Mouse (Mus musculus): ENCODE measurements around the gene Tfb2m. TPM values are rescaled to one million over a fixed set of nuclear protein-coding genes. Genes with fewer than 3 reads are reported as not detected.

Gene Tfb2m
- polyA plus RNA-seq, 1 experiment = 30.4 TPM

DNA sequence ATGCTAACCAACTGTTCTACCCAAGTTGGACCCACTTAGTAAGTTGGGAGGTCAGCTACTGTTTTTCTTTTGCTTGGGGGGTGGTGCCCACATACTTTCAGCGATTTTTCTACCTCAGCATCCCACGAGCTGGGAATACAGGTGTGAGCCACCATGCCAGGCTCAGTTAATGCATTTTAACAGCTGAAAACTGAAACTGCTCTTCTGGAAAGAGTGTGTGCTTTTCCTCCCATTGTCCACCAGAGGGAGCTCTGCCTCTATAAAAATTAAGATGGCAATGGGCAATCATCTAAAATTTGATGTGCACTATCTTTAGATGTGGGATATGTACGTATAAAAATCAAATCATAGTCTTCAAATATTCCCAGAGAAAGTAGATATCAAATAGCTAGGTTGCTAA, 43.5 kb downstream of the Tfb2m start:
- no peak for DNase-seq (ENCODE audit: low spot score)

GRCm38 (mm10) chr1:179499257-179499656, 46.8 kb downstream of the Tfb2m start:
- DNase-seq (ENCODE audit: low spot score) = no peak

DNA sequence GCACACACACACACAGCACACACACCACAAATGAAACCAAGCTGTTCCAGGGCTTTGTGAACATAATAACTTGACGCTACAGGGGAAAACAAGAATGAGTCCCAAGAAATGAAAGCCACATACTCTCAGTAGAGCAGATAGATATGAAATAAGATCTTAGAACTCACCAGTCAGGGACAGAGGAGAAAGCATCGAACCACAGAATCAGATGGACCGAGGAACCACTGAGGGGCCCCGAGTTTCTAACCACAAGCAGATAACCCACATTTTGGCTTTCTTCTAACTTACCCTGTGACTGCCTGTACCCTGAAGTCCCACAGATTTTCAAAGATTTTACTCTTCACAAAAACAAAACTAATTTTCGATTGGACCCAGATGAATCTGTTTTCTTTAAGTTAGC, 53.2 kb downstream of the Tfb2m start:
- DNase-seq (ENCODE audit: low spot score) = no peak

DNA sequence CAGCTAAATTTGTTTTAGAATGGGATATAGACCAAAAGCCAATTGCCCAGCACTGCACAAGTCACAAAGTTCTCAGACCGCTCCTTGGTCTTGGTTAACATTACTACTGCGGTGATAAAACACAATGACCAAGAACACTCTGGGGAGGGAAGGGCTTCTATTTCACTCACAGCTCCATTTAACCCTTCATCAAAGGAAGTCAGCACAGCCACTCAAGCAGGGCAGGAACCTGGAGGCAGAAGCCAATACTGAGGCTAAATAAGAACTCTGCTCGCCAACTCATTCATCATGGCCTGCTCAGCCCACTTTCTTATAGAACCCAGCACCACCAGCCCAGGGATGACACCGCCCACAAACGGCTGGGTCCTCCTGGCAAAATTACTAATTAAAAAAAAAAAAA, 57.5 kb downstream of the Tfb2m start:
- no peak for DNase-seq (ENCODE audit: low spot score)

DNA sequence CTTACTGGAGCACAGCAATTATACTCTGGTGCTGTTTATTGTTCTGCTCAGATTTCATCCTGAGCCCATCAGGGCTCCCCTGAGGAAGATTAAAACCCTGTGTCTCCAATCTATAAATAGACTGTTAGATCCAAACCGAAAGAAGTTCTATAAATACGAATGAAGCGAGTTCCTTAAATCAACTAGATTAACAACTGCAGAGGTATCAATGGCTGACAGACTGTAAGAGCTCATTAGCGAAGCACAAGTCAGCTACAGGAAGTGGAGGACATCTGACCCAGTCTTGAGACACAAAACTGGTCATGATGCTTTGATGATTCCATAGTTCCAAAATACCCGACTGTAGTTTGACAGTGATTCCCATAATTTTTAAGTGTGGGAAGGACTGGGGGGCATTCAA, 58.1 kb downstream of the Tfb2m start:
- DNase-seq (ENCODE audit: low spot score) = no peak

DNA sequence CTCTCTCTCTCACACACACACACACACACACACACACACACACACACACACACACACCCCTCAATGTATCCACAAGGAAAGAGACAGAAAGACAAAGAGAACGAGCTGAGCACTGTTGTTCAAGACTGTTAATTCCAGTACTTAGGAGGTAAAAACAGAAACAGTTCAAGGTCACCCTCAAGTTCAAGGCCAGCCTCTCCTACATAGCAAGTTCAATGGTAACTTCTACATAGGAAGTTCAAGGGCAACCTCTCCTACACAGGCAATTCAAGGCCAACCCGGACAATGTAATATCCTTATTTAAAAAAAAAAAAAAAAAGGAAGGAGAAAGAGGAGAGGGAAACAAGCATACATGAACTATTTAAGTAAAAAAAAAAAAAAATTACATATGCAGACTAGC, 58.8 kb downstream of the Tfb2m start:
- no peak for DNase-seq (ENCODE audit: low spot score)

DNA sequence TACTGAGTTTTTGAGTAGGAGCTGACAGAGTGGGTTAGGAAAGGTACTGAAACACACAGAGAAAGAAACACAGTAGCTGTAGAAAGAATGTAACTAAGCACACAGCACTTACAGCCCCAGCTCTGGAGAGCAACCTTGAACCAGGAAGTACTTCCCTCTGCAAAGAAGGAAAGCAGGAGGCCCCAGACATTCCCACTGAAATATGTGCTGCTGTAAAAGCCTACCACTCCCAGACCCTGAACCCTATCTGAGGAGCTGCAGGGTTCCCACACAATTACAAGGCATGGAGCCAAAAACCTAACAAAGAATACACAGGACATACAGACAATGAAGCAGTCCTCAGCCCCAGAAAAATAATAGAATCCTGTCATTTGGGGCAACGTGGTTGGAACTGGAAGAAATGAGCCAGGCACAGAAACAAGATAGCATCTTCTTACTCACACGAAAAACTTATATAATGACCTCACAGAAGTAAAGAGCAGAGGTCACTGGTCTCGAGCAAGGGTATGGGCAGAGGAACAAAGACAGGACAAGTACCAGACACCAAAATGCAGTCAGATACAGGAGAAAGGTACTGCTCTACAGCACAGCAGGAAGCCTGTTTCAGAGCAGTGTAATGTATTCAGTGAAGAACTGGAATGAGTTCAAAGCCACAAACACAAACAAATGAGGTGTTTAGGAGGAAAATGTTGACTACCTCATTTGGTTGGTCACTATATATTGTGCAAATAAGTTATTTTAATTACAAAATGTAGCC, 60.1 kb downstream of the Tfb2m start:
- no peak for DNase-seq (ENCODE audit: low spot score)

- DNase-seq (ENCODE audit: low spot score) = no peak
These were observed 65.2 kb downstream of the Tfb2m start for GRCm38 (mm10) chr1:179480862-179481261.

Other genes starting within 250 kb of the Tfb2m start
- gene Smyd3, start 28.2 kb downstream of the Tfb2m start, polyA plus RNA-seq (2012; rRNA removed) = 7.9 and 9.8 TPM in 2 replicates
- 20.8 and 21.6 TPM in 2 replicates for gene Cnst, start 103 bp upstream of the Tfb2m start, polyA plus RNA-seq (2012; rRNA removed)
- gene Sccpdh, start 121.9 kb upstream of the Tfb2m start, polyA plus RNA-seq (2012; rRNA removed) = 33.2 and 43.1 TPM in 2 replicates
- not detected in 2 replicates for gene Kif28, start 199.0 kb upstream of the Tfb2m start, polyA plus RNA-seq (2012; rRNA removed)